Mouse (Mus musculus) ES-Bruce4 (cell line): ENCODE data around the gene 2510002D24Rik. TPM values are rescaled to one million over a fixed set of nuclear protein-coding genes. Genes with fewer than 3 reads are reported as not detected.

Experiments
- H3K27ac ChIP-seq: 2 replicates; pipeline ENCODE4 v1.5.1; 2012; ENCODE audit warnings: low read length, inconsistent platforms; ENCODE audit not compliant: insufficient read depth
- H3K27me3 ChIP-seq: 2 replicates; pipeline ENCODE4 v1.6.1; 2012; ENCODE audit warnings: mild to moderate bottlenecking, low read length, inconsistent platforms; ENCODE audit not compliant: control insufficient read depth, poor library complexity, insufficient read depth, severe bottlenecking
- H3K36me3 ChIP-seq: 2 replicates; pipeline ENCODE4 v1.6.1; 2012; ENCODE audit warnings: inconsistent platforms, mild to moderate bottlenecking, low read length, moderate library complexity; ENCODE audit not compliant: control insufficient read depth, poor library complexity, insufficient read depth, severe bottlenecking
- H3K4me1 ChIP-seq: one replicate; pipeline ENCODE4 v1.8.1; 2011; ENCODE audit warnings: low read length; ENCODE audit not compliant: control insufficient read depth, insufficient read depth
- H3K4me3 ChIP-seq: 2 replicates; pipeline ENCODE4 v1.5.1; 2011; ENCODE audit warnings: low read depth, mild to moderate bottlenecking, low read length
- H3K9ac ChIP-seq: 2 replicates; pipeline ENCODE4 v1.6.1; 2012; ENCODE audit warnings: low read depth, mild to moderate bottlenecking, inconsistent platforms; ENCODE audit not compliant: poor library complexity, severe bottlenecking
- H3K9me3 ChIP-seq: replicated peaks from 2 replicates; pipeline ENCODE4 v1.6.1; 2012; ENCODE audit warnings: mild to moderate bottlenecking, low read length, inconsistent platforms; ENCODE audit not compliant: control insufficient read depth, poor library complexity, insufficient read depth, severe bottlenecking
- CTCF ChIP-seq: IDR thresholded peaks from one replicate; pipeline ENCODE4 v1.8.1; 2011; ENCODE audit warnings: low read depth, low read length
- EP300 ChIP-seq: IDR thresholded peaks from 2 replicates; pipeline ENCODE4 v1.6.1; 2011; ENCODE audit warnings: low read depth, low read length; ENCODE audit not compliant: insufficient read depth
- POLR2A ChIP-seq: IDR thresholded peaks from one replicate; pipeline ENCODE4 v1.8.1; 2011; ENCODE audit warnings: low read length; ENCODE audit not compliant: insufficient read depth
- polyA plus RNA-seq: library from polyadenylated mRNA; stranded (reverse); fragments of >200 nt; gene quantifications from 2 replicates; pipeline ENCODE4 v1.2.4, GENCODE M21; 2011; ENCODE audit warnings: low read depth; ENCODE audit not compliant: missing spikeins, insufficient read depth, insufficient read length

2510002D24Rik gene
- polyA plus RNA-seq, 1 experiment: 24.7 TPM

DNA sequence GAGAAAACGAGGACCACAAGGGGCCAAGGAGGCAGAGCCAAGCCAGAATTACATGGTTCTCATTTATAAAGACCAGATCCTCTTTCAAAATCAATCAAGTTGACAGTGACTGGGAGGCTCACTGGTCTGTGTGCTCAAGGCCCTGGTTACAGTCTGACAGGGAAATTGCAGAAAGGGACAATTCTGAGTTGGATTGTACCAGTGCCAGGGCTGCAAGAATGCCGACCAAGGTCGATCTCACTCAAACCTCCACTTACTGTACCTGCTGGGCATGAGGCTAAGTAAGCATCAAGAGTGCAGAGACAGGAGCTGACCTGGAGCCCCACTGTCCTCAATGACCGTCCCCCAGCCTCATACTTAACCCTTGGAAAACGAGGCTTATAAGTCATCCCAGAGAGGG lies 38.2 kb upstream of the 2510002D24Rik start:
- no peak overlapping the region for H3K27ac ChIP-seq
- no peak for TF ChIP-seq EP300
- no peak for TF ChIP-seq POLR2A
- no peak for TF ChIP-seq CTCF

DNA sequence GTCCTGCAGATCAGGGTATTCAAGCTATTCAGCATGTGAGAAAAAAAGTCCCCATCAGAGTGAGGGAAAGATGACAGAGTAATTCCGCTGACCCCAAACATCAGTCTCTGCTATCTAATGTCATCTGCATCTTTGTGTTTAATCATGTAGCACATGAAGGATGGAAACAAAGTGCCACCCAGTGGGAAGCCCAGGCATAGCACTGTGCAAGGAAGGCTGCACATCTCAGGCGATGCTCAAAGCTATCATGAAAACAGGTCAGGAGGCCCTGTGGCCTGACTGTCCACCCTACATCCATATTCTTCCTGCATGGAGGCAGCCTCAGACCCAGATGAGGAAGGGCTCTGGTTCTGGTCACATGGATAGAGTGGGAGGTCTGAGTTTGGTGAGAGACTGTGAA lies 37.5 kb upstream of the 2510002D24Rik start:
- Histone ChIP-seq H3K36me3 (peaks cover 24% of the 10 kb centered on the region), H3K9me3 (no peaks in the 10 kb centered on the region), H3K4me3 (no peak overlapping the region), H3K27ac (no peak overlapping the region), H3K9ac (no peak overlapping the region), H3K27me3 (no peaks in the 10 kb centered on the region), H3K4me1 (no peaks in the 10 kb centered on the region)
- peak; percentile 50 for TF ChIP-seq CTCF
- no peak for TF ChIP-seq EP300

More for the DNA sequence above, 38.2 kb upstream of the 2510002D24Rik start:
- Histone ChIP-seq H3K9ac (no peak overlapping the region), H3K4me1 (no peaks in the 10 kb centered on the region), H3K27me3 (no peaks in the 10 kb centered on the region), H3K36me3 (peaks cover 22% of the 10 kb centered on the region), H3K9me3 (no peaks in the 10 kb centered on the region), H3K4me3 (no peak overlapping the region)

DNA sequence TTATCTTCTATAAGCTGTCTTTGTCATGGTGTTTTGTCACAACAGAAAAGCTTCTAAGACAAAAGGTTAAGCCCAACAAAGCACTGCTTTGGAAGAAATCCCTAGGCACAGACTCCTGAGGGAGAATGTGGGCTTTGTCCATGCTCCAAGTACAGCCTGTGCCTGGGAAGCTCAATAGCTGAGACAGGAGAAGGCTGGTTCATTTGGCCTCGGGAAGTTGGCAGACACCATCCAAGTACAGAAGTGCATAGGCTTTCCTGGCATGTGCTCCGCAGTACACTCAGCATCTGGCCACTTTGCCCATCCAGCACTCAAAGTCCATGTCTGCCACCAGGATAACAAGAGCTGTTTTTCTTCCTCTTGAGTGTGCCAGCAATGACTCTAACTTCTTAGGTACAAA lies 30.6 kb upstream of the 2510002D24Rik start:
- no peaks in the 10 kb centered on the region for H3K27me3 ChIP-seq
- no peak overlapping the region for H3K4me3 ChIP-seq
- TF ChIP-seq EP300 (no peak), POLR2A (no peak)
- H3K9ac ChIP-seq: no peak overlapping the region
- no peaks in the 10 kb centered on the region for H3K9me3 ChIP-seq
- H3K36me3 ChIP-seq: peaks cover 49% of the 10 kb centered on the region
- no peaks in the 10 kb centered on the region for H3K4me1 ChIP-seq
- H3K27ac ChIP-seq: no peak overlapping the region

DNA sequence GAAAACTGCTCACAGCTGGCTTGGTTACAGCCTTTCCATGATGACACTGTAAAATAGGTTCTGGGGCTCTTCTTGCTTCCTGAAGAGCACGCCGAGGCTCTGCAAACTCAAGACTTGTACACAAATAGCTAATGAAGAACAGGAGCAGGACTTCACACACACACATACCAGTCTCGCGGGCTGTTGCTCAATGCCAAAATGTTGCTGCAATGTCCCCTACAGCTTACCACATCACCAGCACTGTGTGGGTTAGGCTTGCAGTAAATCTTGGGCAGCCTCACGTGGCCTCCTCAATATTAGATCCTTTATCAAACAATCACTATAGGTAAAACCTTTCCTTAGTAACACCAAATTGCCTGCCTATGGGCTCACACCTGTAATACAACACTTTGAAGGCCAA lies 27.4 kb upstream of the 2510002D24Rik start:
- no peak overlapping the region for H3K9ac ChIP-seq
- TF ChIP-seq POLR2A: no peak
- no peak for TF ChIP-seq CTCF
- TF ChIP-seq EP300: no peak

DNA sequence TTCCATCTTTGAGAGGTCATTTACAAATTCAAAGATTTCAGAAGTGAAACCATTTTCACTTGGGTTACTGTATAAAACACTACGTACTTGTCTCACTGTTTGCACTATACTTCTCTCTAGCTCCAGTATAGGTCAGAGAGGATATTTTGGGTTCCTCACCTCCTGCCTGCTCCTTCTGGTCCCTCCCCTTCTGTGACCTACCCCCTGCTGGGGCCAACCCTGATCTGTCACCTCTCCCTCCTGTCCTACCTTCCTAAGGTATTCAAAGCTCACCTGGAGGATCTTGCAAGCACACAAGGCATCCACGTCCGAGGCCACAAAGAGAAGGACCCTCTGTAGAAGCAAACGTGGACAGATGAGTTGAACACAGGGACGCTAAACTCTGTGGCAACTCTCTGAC lies 25.3 kb upstream of the 2510002D24Rik start:
- Histone ChIP-seq H3K9ac (peak overlapping the region; percentile 40), H3K4me3 (peak overlapping the region; percentile 84), H3K27ac (no peak overlapping the region), H3K4me1 (no peaks in the 10 kb centered on the region), H3K36me3 (peaks cover 27% of the 10 kb centered on the region), H3K27me3 (no peaks in the 10 kb centered on the region), H3K9me3 (no peaks in the 10 kb centered on the region)
- TF ChIP-seq EP300: no peak
- no peak for TF ChIP-seq POLR2A
- no peak for TF ChIP-seq CTCF

More for the DNA sequence above, 27.4 kb upstream of the 2510002D24Rik start:
- H3K36me3 ChIP-seq: peaks cover 37% of the 10 kb centered on the region
- no peak overlapping the region for H3K27ac ChIP-seq
- H3K9me3 ChIP-seq: no peaks in the 10 kb centered on the region
- H3K4me1 ChIP-seq: no peaks in the 10 kb centered on the region
- H3K4me3 ChIP-seq: no peak overlapping the region
- H3K27me3 ChIP-seq: no peaks in the 10 kb centered on the region

DNA sequence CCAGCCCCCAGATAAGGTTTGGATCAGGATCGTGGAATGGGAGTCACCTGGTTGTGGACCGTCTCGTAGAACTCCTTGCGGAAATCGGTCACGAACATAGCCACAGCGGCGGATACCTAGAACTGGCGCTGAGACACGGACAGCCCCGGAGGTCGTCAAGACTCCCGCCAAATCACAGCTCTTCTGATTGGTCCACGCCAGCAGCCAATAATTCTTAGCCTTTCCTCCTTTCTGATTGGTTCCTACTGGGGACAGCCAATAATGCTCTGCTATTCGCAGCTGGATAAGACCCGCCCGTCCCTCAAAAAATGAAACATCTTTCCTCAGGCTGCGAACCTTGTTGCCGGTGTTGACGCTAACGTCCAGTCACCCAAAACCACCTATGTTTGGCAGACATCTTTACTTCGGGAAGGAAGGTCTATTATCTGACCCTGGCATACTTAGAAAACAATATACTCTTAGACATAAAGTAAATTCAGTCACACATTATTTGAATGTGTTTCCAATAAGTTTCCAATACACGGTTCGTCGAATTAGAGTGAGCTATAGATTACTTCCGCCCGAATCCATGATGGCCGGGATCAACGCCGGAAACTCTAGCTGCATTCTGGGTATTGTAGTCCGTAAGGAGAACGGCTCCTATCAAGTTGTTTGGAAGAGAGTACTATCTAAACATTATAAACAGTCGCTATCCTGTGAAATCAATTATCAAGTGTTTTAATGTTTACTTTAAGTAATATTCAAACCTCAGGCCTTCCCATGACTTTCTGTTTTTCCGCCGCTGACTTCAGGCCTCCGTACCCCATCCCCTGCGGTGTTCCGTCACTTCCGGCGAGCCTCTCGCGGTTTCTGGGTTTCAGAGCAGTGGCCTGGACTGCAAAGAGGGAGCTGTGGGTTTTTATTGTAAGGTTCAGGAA lies 24.7 kb upstream of the 2510002D24Rik start, which contains the start of the genes Ufd1 and Cdc45:
TSS of gene Ufd1 (plus strand) at position 312 of the 917 bp plus-strand sequence.
TSS of gene Cdc45 (minus strand) at position 520 of the 917 bp plus-strand sequence.
- Histone ChIP-seq H3K9ac (peak within 1 kb of the TSS; percentile 83), H3K36me3 (peaks cover 21% of the 10 kb centered on the region), H3K27me3 (no peaks in the 10 kb centered on the region), H3K4me3 (peak within 1 kb of the TSS; percentile 84), H3K4me1 (no peaks in the 10 kb centered on the region), H3K9me3 (no peaks in the 10 kb centered on the region), H3K27ac (no peak within 1 kb of the TSS)
- peak; percentile 83 for TF ChIP-seq POLR2A
- no peak for TF ChIP-seq CTCF
